Mouse (Mus musculus) CH12.LX (cell line): Measurements from ENCODE around the gene Gm43951. TPM values are rescaled to one million over a fixed set of nuclear protein-coding genes. Genes with fewer than 3 reads are reported as not detected.

Source experiments
- DNase-seq: peaks from one replicate; pipeline ENCODE4 v3.0.0-alpha.2; 2013; ENCODE audit errors: extremely low read depth
- H3K27ac ChIP-seq: 2 replicates; pipeline ENCODE4 v1.5.1; 2012; ENCODE audit warnings: low read depth, mild to moderate bottlenecking, control low read depth, moderate library complexity; ENCODE audit not compliant: insufficient read depth
- H3K27me3 ChIP-seq: replicated peaks from 2 replicates; pipeline ENCODE3; 2012; ENCODE audit warnings: inconsistent platforms
- H3K36me3 ChIP-seq, 2 experiments: replicated peaks in 1 of 2; 2 replicates each; pipeline versions ENCODE3 to v1.6.1; 2012; ENCODE audit warnings: inconsistent platforms in 1 of 2, low read length in 1 of 2, mild to moderate bottlenecking in 1 of 2, mixed read lengths in 1 of 2, moderate library complexity in 1 of 2; ENCODE audit not compliant: control insufficient read depth in 1 of 2, insufficient read depth in 1 of 2
- H3K4me1 ChIP-seq, 2 experiments: 2 replicates each; pipeline ENCODE4 v1.6.1; 2012; ENCODE audit warnings: inconsistent platforms in 1 of 2, moderate library complexity in 1 of 2; ENCODE audit not compliant: insufficient read depth in 2 of 2, control insufficient read depth in 1 of 2
- H3K4me2 ChIP-seq: 2 replicates; pipeline ENCODE4 v1.6.1; 2012; ENCODE audit warnings: low read depth, mild to moderate bottlenecking, control low read depth; ENCODE audit not compliant: poor library complexity, insufficient read depth, severe bottlenecking
- H3K4me3 ChIP-seq, 3 experiments: fragments of 150-350 bp in 1 of 3; sonication (generic) in 1 of 3; replicated peaks in 1 of 3; 2 replicates each; pipeline versions ENCODE3 to v1.5.1; 2011 to 2012; ENCODE audit warnings: low read depth in 2 of 3, low read length in 2 of 3, mild to moderate bottlenecking in 2 of 3, moderate library complexity in 2 of 3, control low read depth in 1 of 3, improper control_type of control experiment in 1 of 3, inconsistent platforms in 1 of 3, mixed read lengths in 1 of 3; ENCODE audit not compliant: poor library complexity in 1 of 3
- H3K79me2 ChIP-seq: replicated peaks from 2 replicates; pipeline ENCODE4 v1.6.1; 2012; ENCODE audit warnings: mild to moderate bottlenecking, moderate library complexity; ENCODE audit not compliant: control insufficient read depth, poor library complexity, insufficient read depth, severe bottlenecking; ENCODE audit errors: extremely low read depth
- H3K9ac ChIP-seq: 2 replicates; pipeline ENCODE4 v1.6.1; 2012; ENCODE audit warnings: low read depth, mild to moderate bottlenecking, control low read depth, moderate library complexity; ENCODE audit not compliant: insufficient read depth
- H3K9me3 ChIP-seq: replicated peaks from 2 replicates; pipeline ENCODE3; 2012; ENCODE audit warnings: low read length, inconsistent platforms, mixed read lengths
- CHD1 ChIP-seq: IDR thresholded peaks from 2 replicates; pipeline ENCODE4 v1.6.1; 2012; ENCODE audit warnings: low read depth, low read length, improper control_type of control experiment, inconsistent platforms
- CTCF ChIP-seq, 2 experiments: IDR thresholded peaks in 1 of 2; conservative IDR thresholded peaks in 1 of 2; 2 replicates each; pipeline ENCODE4 v1.5.1; 2011 to 2012; ENCODE audit warnings: low read depth in 2 of 2, low read length in 2 of 2, improper control_type of control experiment in 1 of 2, inconsistent platforms in 1 of 2, mild to moderate bottlenecking in 1 of 2, moderate library complexity in 1 of 2
- EP300 ChIP-seq: IDR thresholded peaks from 2 replicates; pipeline ENCODE4 v1.6.1; 2011; ENCODE audit warnings: low read length, improper control_type of control experiment
- GABPA ChIP-seq: IDR thresholded peaks from 2 replicates; pipeline ENCODE4 v1.6.1; 2012; ENCODE audit warnings: low read depth, low read length, improper control_type of control experiment, inconsistent platforms; ENCODE audit not compliant: insufficient replicate concordance
- HCFC1 ChIP-seq: IDR thresholded peaks from 2 replicates; pipeline ENCODE4 v1.6.1; 2012; ENCODE audit warnings: low read depth, mild to moderate bottlenecking, inconsistent platforms, low read length, improper control_type of control experiment
- IRF4 ChIP-seq: IDR thresholded peaks from 2 replicates; pipeline ENCODE4 v1.6.1; 2014; ENCODE audit warnings: low read depth, mild to moderate bottlenecking, inconsistent platforms, low read length, improper control_type of control experiment
- JUND ChIP-seq: conservative IDR thresholded peaks from 2 replicates; pipeline ENCODE4 v1.6.1; 2011; ENCODE audit warnings: low read depth, low read length, improper control_type of control experiment
- MAFK ChIP-seq: IDR thresholded peaks from 2 replicates; pipeline ENCODE4 v1.6.1; 2011; ENCODE audit warnings: low read length, improper control_type of control experiment; ENCODE audit not compliant: insufficient replicate concordance
- MAX ChIP-seq: IDR thresholded peaks from 2 replicates; pipeline ENCODE4 v1.6.1; 2011; ENCODE audit warnings: low read length, improper control_type of control experiment
- MAZ ChIP-seq: IDR thresholded peaks from 2 replicates; pipeline ENCODE4 v1.6.1; 2012; ENCODE audit warnings: low read depth, mild to moderate bottlenecking, inconsistent platforms, low read length, improper control_type of control experiment, moderate library complexity
- MEF2A ChIP-seq: IDR thresholded peaks from 2 replicates; pipeline ENCODE4 v1.6.1; 2014; ENCODE audit warnings: low read depth, mild to moderate bottlenecking, inconsistent platforms, low read length, improper control_type of control experiment, borderline replicate concordance
- MXI1 ChIP-seq: IDR thresholded peaks from 2 replicates; pipeline ENCODE4 v1.6.1; 2011; ENCODE audit warnings: mild to moderate bottlenecking, low read depth, low read length, improper control_type of control experiment
- MYC ChIP-seq: IDR thresholded peaks from 2 replicates; pipeline ENCODE4 v1.6.1; 2011; ENCODE audit warnings: low read depth, mild to moderate bottlenecking, improper control_type of control experiment, low read length
- NRF1 ChIP-seq: IDR thresholded peaks from 2 replicates; pipeline ENCODE4 v1.6.1; 2014; ENCODE audit warnings: low read depth, mild to moderate bottlenecking, inconsistent platforms, low read length, improper control_type of control experiment, moderate library complexity
- POLR2A ChIP-seq: IDR thresholded peaks from 2 replicates; pipeline ENCODE4 v1.6.1; 2011; ENCODE audit warnings: low read depth, mild to moderate bottlenecking, improper control_type of control experiment, low read length
- SMC3 ChIP-seq: IDR thresholded peaks from 2 replicates; pipeline ENCODE4 v1.6.1; 2011; ENCODE audit warnings: low read depth, low read length, improper control_type of control experiment
- TBP ChIP-seq: conservative IDR thresholded peaks from 2 replicates; pipeline ENCODE4 v1.6.1; 2011; ENCODE audit warnings: low read depth, low read length, improper control_type of control experiment
- TCF12 ChIP-seq: IDR thresholded peaks from 2 replicates; pipeline ENCODE4 v1.6.1; 2014; ENCODE audit warnings: low read depth, mild to moderate bottlenecking, inconsistent platforms, low read length, improper control_type of control experiment
- UBTF ChIP-seq: IDR thresholded peaks from 2 replicates; pipeline ENCODE4 v1.6.1; 2012; ENCODE audit warnings: low read depth, mild to moderate bottlenecking, inconsistent platforms, low read length, improper control_type of control experiment, moderate library complexity
- USF2 ChIP-seq: conservative IDR thresholded peaks from 2 replicates; pipeline ENCODE4 v1.6.1; 2011; ENCODE audit warnings: low read depth, low read length, improper control_type of control experiment
- ZNF384 ChIP-seq: IDR thresholded peaks from 2 replicates; pipeline ENCODE4 v1.6.1; 2012; ENCODE audit warnings: low read depth, low read length, improper control_type of control experiment, inconsistent platforms
- dilution Hi-C: fragments of 300-500 bp; cut with MboI; formaldehyde crosslinking; loops from 2 replicates; pipeline ENCODE4 v1.14.3; 2020; ENCODE audit warnings: low sequenced_read_pairs; ENCODE audit not compliant: extremely low pct_unique_long_range_greater_than_20kb, extremely low pct_ligation_motif_present
- in situ Hi-C: fragments of 300-500 bp; cut with MboI; formaldehyde crosslinking; loops from 3 replicates; pipeline ENCODE4 v1.14.3; 2019; ENCODE audit warnings: low sequenced_read_pairs, low pct_ligation_motif_present, low pct_unique_long_range_greater_than_20kb, mixed read lengths
- polyA plus RNA-seq: library from polyadenylated mRNA; unstranded; fragments of >175 nt; gene quantifications from 2 replicates; pipeline ENCODE4 v1.2.1, GENCODE M21; 2012; ENCODE audit warnings: low read depth; ENCODE audit not compliant: insufficient read length
- total RNA-seq, 2 experiments: library from RNA; depleted of rRNA; stranded (reverse); fragments of 300-350 nt in 1 of 2; fragments of >200 nt in 1 of 2; gene quantifications; 2 replicates each; pipeline ENCODE4 v1.2.3; 2012 to 2014

The Gm43951 gene
- total and polyA plus RNA-seq, 3 experiments, result 0.39 to 0.47 TPM; not detected in 1

DNA sequence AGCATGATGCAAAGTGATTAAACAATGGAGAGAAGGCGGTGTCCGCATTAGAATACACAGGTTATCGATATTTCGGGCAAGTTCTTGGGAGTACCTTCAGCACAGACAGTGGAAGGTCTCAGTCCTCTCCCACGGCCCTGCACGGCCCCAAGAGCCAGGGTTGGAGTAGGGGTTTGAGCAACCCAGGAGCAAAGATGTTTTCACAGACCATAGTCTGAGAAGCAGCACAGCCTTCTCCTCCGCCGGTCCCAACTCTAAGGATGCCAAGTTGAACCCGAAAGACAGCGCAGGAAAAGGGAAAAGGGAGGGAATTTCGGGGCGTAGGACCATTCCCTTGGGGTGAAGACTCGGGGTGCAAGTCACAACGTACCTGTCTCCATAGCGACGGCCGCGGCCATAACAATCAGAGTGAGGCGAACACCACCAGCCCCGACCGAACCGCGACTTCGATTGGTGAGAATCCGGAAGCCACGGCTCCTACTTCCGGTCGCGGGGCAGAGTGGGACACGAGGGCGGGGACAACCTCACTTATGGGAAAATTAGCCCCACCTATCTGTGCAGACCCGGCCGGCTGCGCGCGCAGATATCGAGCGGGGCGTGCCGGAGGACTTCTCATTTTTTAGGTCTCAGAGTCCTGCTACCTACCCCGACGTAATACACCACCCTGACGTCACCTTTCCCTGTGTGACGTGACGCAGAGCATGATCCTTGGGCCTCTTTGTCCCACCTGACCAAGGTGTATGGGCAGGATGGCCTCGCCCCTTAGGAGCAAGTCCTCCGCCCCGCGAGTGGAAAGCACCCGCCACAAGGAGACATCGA lies 8.2 kb upstream of the Gm43951 start (continued):
- TF ChIP-seq SMC3, result no peak
- TF ChIP-seq TCF12, result peak; percentile 79
- TF ChIP-seq MAX, result no peak; the same call in 1 of the 2 replicates
- peak; percentile 91 for TF ChIP-seq NRF1
- no peak for TF ChIP-seq CHD1
- TF ChIP-seq MEF2A, result peak; percentile 10; the same call in 1 of the 2 replicates
- TF ChIP-seq CTCF (conservative IDR thresholded peaks at IDR 0.05 in 1 of 2, IDR thresholded peaks at IDR 0.05 in 1 of 2; ENCODE audit: low read depth in 2 of 2, low read length in 2 of 2), result no peak
- peak; percentile 41; the same call in 1 of the 2 replicates for TF ChIP-seq TBP
- peak; percentile 51; the same call in 1 of the 2 replicates for TF ChIP-seq MAZ
- TF ChIP-seq USF2, result 0 out of 2 replicates have a peak, but pooled peaks have one; percentile 5
- peak; percentile 64 for TF ChIP-seq IRF4
- peak; percentile 89 for TF ChIP-seq HCFC1
- TF ChIP-seq EP300, result no peak
- peak; percentile 88 for TF ChIP-seq MXI1
- peak; percentile 98 for TF ChIP-seq GABPA

DNA sequence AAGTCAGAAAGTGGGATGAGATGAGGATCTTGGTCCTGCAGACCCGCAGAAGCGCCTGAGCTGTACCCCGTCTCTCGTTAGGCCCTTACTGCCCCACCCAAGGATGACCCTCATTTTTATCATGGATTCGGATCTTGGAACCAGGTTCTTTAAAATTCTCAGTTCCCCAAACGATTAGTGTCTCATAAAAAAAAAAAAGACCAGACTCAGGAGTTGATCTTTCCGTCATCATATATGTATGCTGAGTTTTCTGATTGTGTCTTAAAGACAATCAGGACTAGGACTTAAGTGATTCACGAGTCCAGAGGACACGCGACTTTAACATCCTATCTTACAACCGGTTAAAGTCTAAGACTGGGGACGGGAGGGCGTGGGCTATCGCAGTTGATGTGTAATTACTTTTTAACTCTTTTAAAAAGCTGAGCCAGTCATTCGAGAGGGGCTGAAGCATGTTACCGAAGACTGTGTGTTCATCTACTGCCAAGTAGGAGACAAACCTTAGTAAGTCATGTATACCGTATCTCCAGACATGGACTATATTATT lies 1.3 kb upstream of the Gm43951 start:
- peak overlapping the region; percentile 92 for H3K9ac ChIP-seq
- TF ChIP-seq JUND (no peak), IRF4 (peak; percentile 46; the same call in 1 of the 2 replicates), MYC (peak; percentile 38; the same call in 1 of the 2 replicates), POLR2A (no peak), HCFC1 (no peak), USF2 (no peak), EP300 (peak; percentile 35; the same call in 1 of the 2 replicates), ZNF384 (peak; percentile 41; the same call in 1 of the 2 replicates), CHD1 (no peak), UBTF (peak; percentile 29; the same call in 1 of the 2 replicates), MAFK (no peak), TBP (no peak)
- TF ChIP-seq, all 38 proteins: peak for 5
- peak; percentile 17 for DNase-seq
- Histone ChIP-seq H3K27me3 (no peaks in the 10 kb centered on the region), H3K4me3 (peak overlapping the region; percentile 66 to 94 (median 78)), H3K79me2 (peaks cover 7% of the 10 kb centered on the region), H3K36me3 (peaks cover 18 to 52% of the 10 kb centered on the region in 2 experiments), H3K4me2 (peak overlapping the region; percentile 98), H3K27ac (no peak overlapping the region), H3K9me3 (no peaks in the 10 kb centered on the region), H3K4me1 (peaks cover 11 to 42% of the 10 kb centered on the region in 2 experiments)
- dilution Hi-C loops, result no loop called here
- in situ Hi-C loops, result loop anchor here (5.0 to 25.0 kb wide), 2 partner anchors 141 to 329 kb away; no protein-coding TSS in a partner anchor
